Mouse (Mus musculus): Measurements from ENCODE around the gene Myo5c. TPM values are rescaled to one million over a fixed set of nuclear protein-coding genes. Genes with fewer than 3 reads are reported as not detected.

Gene Myo5c
- polyA plus RNA-seq, 1 experiment: 0.01 TPM

GRCm38 (mm10) chr9:75234983-75235627 is 3.3 kb downstream of the Myo5c start:
- no peak for TF ChIP-seq GATA1 (IDR thresholded peaks at IDR 0.05; ENCODE audit: low read length)

GRCm38 (mm10) chr9:75235696-75236095 is 3.9 kb downstream of the Myo5c start:
- no peak for TF ChIP-seq GATA1 (IDR thresholded peaks at IDR 0.05; ENCODE audit: low read length)

- no peak for TF ChIP-seq GATA1 (IDR thresholded peaks at IDR 0.05; ENCODE audit: low read length)
Observed at GRCm38 (mm10) chr9:75236416-75237308, 4.8 kb downstream of the Myo5c start.

GRCm38 (mm10) chr9:75238179-75238578 is 6.4 kb downstream of the Myo5c start:
- no peak for TF ChIP-seq GATA1 (IDR thresholded peaks at IDR 0.05; ENCODE audit: low read length)

GRCm38 (mm10) chr9:75243052-75243451 is 11.2 kb downstream of the Myo5c start:
- no peak for TF ChIP-seq GATA1 (IDR thresholded peaks at IDR 0.05; ENCODE audit: low read length)

- TF ChIP-seq GATA1 (IDR thresholded peaks at IDR 0.05; ENCODE audit: low read length): no peak
Observed at GRCm38 (mm10) chr9:75243730-75244406, 12.0 kb downstream of the Myo5c start.

- no peak for TF ChIP-seq GATA1 (IDR thresholded peaks at IDR 0.05; ENCODE audit: low read length)
Observed at GRCm38 (mm10) chr9:75244527-75244926, 12.7 kb downstream of the Myo5c start.

- TF ChIP-seq GATA1 (IDR thresholded peaks at IDR 0.05; ENCODE audit: low read length): no peak
Observed at GRCm38 (mm10) chr9:75246080-75246930, 14.5 kb downstream of the Myo5c start.

GRCm38 (mm10) chr9:75247870-75248269 is 16.1 kb downstream of the Myo5c start:
- TF ChIP-seq GATA1 (IDR thresholded peaks at IDR 0.05; ENCODE audit: low read length): no peak

GRCm38 (mm10) chr9:75248359-75248758 is 16.5 kb downstream of the Myo5c start:
- no peak for TF ChIP-seq GATA1 (IDR thresholded peaks at IDR 0.05; ENCODE audit: low read length)

- TF ChIP-seq GATA1 (IDR thresholded peaks at IDR 0.05; ENCODE audit: low read length): no peak
Observed at GRCm38 (mm10) chr9:75248874-75249273, 17.1 kb downstream of the Myo5c start.

GRCm38 (mm10) chr9:75253766-75254165 is 21.9 kb downstream of the Myo5c start:
- TF ChIP-seq GATA1 (IDR thresholded peaks at IDR 0.05; ENCODE audit: low read length): no peak

- TF ChIP-seq GATA1 (IDR thresholded peaks at IDR 0.05; ENCODE audit: low read length): no peak
Observed at GRCm38 (mm10) chr9:75254196-75254955, 22.6 kb downstream of the Myo5c start.

- no peak for TF ChIP-seq GATA1 (IDR thresholded peaks at IDR 0.05; ENCODE audit: low read length)
Observed at GRCm38 (mm10) chr9:75255820-75256545, 24.2 kb downstream of the Myo5c start.
